9 mouse cellular contexts compared by ENCODE assay signal in the genomic region with DNA sequence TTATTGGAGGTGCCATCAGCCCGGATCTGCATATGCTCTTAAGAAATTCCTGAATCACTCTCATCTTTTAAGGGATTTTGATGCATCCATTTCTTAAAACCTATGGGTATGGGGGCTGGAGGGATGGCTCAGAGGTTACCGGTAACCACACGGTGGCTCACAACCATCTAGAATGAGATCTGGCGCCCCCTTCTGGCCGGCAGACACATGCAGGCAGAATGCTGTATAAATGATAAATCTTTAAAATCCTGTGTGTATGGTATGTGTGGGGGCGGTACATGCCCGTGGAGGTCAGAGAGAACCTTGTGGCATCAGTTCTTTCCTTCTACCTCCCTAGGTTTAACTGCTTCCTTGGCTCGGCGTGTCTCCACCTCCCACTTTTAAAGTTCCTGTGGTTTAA. TPM values are rescaled to one million over a fixed set of nuclear protein-coding genes. Genes with fewer than 3 reads are reported as not detected.
DNase-seq lines count a peak whose midpoint lies in the region; TF ChIP-seq lines count a peak whose summit lies in the region.
"Had no signal": no experiment of that assay in that cellular context is flagged by ENCODE, and none has a peak within 500 bp of the region (broad histone marks: within the 10 kb centered on the region; RNA-seq: fewer than 3 reads in every experiment).

No protein-coding gene starts in this region.

- H3K4me1 ChIP-seq in embryonic facial prominence, embryonic 10.5 days, result peaks cover 4% of the 10 kb centered on the region
- H3K4me1 ChIP-seq in spleen, adult 2 months (ENCODE audit: control insufficient read depth, insufficient read depth, insufficient read length), result no peaks in the 10 kb centered on the region

- WGBS in embryonic facial prominence, embryonic 10.5 days, result 16% methylated on average over 9 of the region's 9 CpGs
- 17% methylated on average over 9 of the region's 9 CpGs for WGBS in spleen, adult 2 months

- H3K4me3 ChIP-seq in embryonic facial prominence, embryonic 10.5 days, result no peak overlapping the region
- H3K4me3 ChIP-seq in spleen, adult 2 months (ENCODE audit: extremely low read depth, insufficient read depth, insufficient read length), result no peak overlapping the region
- H3K4me3 ChIP-seq: hindbrain, embryonic 15.5 days had no signal

- no peaks in the 10 kb centered on the region for H3K36me3 ChIP-seq in embryonic facial prominence, embryonic 10.5 days (replicated peaks)
- H3K36me3 ChIP-seq in spleen, adult 2 months (ENCODE audit: control insufficient read depth, insufficient read depth, low read length), result no peaks in the 10 kb centered on the region
- H3K36me3 ChIP-seq: hindbrain, embryonic 15.5 days had no signal

- no peaks in the 10 kb centered on the region for H3K9me3 ChIP-seq in embryonic facial prominence, embryonic 10.5 days
- H3K9me3 ChIP-seq: hindbrain, embryonic 15.5 days had no signal

- H3K27me3 ChIP-seq in embryonic facial prominence, embryonic 10.5 days (replicated peaks; ENCODE audit: low read depth, poor library complexity, severe bottlenecking), result peaks cover 19% of the 10 kb centered on the region
- H3K27me3 ChIP-seq in spleen, adult 2 months (ENCODE audit: control insufficient read depth, insufficient read depth, low read length), result no peaks in the 10 kb centered on the region
- H3K27me3 ChIP-seq: hindbrain, embryonic 15.5 days had no signal

- peak; percentile 60; the same call in 1 of the 2 replicates for TF ChIP-seq CTCF in spleen, adult 2 months (IDR thresholded peaks at IDR 0.05; ENCODE audit: extremely low read depth, insufficient read depth, insufficient read length, insufficient replicate concordance)

- DNase-seq in adrenal gland, adult (ENCODE audit: inconsistent age in 2 of 2, low spot score in 1 of 2), result peak; percentile 52 to 78
- DNase-seq in adrenal gland, adult 8-10 months, result no peak
- peak; percentile 73 for DNase-seq in 3T3-L1 (ENCODE audit: low read depth, low spot score)
- DNase-seq in adrenal gland, postnatal 25 days, result peak; percentile 77
- DNase-seq in embryonic facial prominence, embryonic 10.5 days (ENCODE audit: low spot score), result peak; percentile 84
- DNase-seq in kidney, postnatal 36 days, result peak; percentile 65 to 93
- peak; percentile 64 to 80 for DNase-seq in lung, postnatal 4 days
- DNase-seq in spleen, adult 2 months (ENCODE audit: low read depth in 1 of 2, low spot score in 2 of 2), result peak; percentile 32 to 69

- no peak for TF ChIP-seq POLR2A in spleen, adult 2 months (IDR thresholded peaks at IDR 0.05; ENCODE audit: low read depth, low read length)

- no peak overlapping the region for H3K27ac ChIP-seq in embryonic facial prominence, embryonic 10.5 days (replicated peaks)
- no peak overlapping the region for H3K27ac ChIP-seq in spleen, adult 2 months (ENCODE audit: insufficient read depth, low read length)
- H3K27ac ChIP-seq: hindbrain, embryonic 15.5 days had no signal

RNA-seq across cellular contexts. Expression of gene Ccdc65, which starts 2.4 kb away (rescaled TPM):
- under 1 TPM; 0.59 to 0.90 (median 0.82) TPM for total RNA-seq in adrenal gland, adult 8-10 months (2022)
- total RNA-seq in adrenal gland, postnatal 25 days (2021), result 0.21 TPM in 1 of 2 replicates, not detected in the other
- polyA plus RNA-seq in embryonic facial prominence, embryonic 10.5 days (2016; fragmentation: Nextera tagmentation; extraction: Ambion mirVana), result 0.60 and 0.80 TPM in 2 replicates
- not detected in 2 replicates for polyA plus RNA-seq in spleen, adult 2 months (2012; rRNA removed)

RNA-seq across cellular contexts. Expression of gene Fkbp11, which starts 17.6 kb away (rescaled TPM):
- total RNA-seq in adrenal gland, adult 8-10 months (2022), result 10 to 100 TPM in 1 of 4 experiments, 1 to 10 TPM in 3; 7.1 to 14.4 (median 9.8) TPM
- 7.0 and 7.4 TPM in 2 replicates for total RNA-seq in adrenal gland, postnatal 25 days (2021)
- polyA plus RNA-seq in embryonic facial prominence, embryonic 10.5 days (2016; fragmentation: Nextera tagmentation; extraction: Ambion mirVana), result 23.2 and 26.3 TPM in 2 replicates
- polyA plus RNA-seq in spleen, adult 2 months (2012; rRNA removed), result 16.7 and 18.1 TPM in 2 replicates

RNA-seq across cellular contexts. Expression of gene Rnd1, which starts 33.2 kb away (rescaled TPM):
- total RNA-seq in adrenal gland, adult 8-10 months (2022), result 1 to 10 TPM; 2.5 to 9.7 (median 4.0) TPM
- total RNA-seq in adrenal gland, postnatal 25 days (2021), result 1.5 TPM in 2 replicates
- polyA plus RNA-seq in embryonic facial prominence, embryonic 10.5 days (2016; fragmentation: Nextera tagmentation; extraction: Ambion mirVana), result 0.88 and 1.5 TPM in 2 replicates
- polyA plus RNA-seq in spleen, adult 2 months (2012; rRNA removed), result 3.4 and 4.4 TPM in 2 replicates

RNA-seq across cellular contexts. Expression of gene Ddx23, which starts 47.7 kb away (rescaled TPM):
- total RNA-seq in adrenal gland, adult 8-10 months (2022), result 100 to 1,000 TPM in 1 of 4 experiments, 10 to 100 TPM in 3; 68.9 to 100 (median 85.6) TPM
- total RNA-seq in adrenal gland, postnatal 25 days (2021), result 76.1 and 88.7 TPM in 2 replicates
- 31.2 and 32.1 TPM in 2 replicates for polyA plus RNA-seq in embryonic facial prominence, embryonic 10.5 days (2016; fragmentation: Nextera tagmentation; extraction: Ambion mirVana)
- 31.5 and 31.8 TPM in 2 replicates for polyA plus RNA-seq in spleen, adult 2 months (2012; rRNA removed)

RNA-seq across cellular contexts. Expression of gene Arf3, which starts 52.6 kb away (rescaled TPM):
- total RNA-seq in adrenal gland, adult 8-10 months (2022), result 100 to 1,000 TPM; 153 to 163 (median 159) TPM
- 118 and 138 TPM in 2 replicates for total RNA-seq in adrenal gland, postnatal 25 days (2021)
- 41.6 and 43.1 TPM in 2 replicates for polyA plus RNA-seq in embryonic facial prominence, embryonic 10.5 days (2016; fragmentation: Nextera tagmentation; extraction: Ambion mirVana)
- polyA plus RNA-seq in spleen, adult 2 months (2012; rRNA removed), result 65.2 and 70.5 TPM in 2 replicates
